Mouse (Mus musculus): ENCODE results near the gene AC140267.1. TPM values are rescaled to one million over a fixed set of nuclear protein-coding genes. Genes with fewer than 3 reads are reported as not detected.

AC140267.1 gene
- polyA plus RNA-seq, 1 experiment: not detected

DNA sequence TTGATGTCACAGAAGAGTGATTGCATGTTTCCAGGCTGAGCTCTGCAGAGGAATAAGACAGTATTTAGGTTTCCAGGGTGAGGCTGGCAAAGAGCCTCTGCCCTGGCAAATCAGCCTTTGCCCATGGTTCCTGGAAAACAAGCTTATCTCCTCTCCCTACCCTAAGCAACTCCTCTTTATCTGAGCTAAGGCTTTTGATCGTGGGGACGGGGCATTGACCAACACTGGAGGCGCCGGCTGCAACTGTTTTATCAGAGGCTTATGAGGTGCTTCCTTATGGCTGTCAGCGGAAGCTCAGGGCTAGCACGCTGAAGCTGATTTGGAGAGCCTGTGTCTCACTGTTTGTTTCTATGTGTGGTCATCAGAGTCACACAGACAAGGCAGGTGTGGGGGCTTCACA, 15.0 kb downstream of the AC140267.1 start:
- H3K4me3 ChIP-seq (replicated peaks; ENCODE audit: extremely low read depth, low read depth, low read length): no peak overlapping the region
- no peak for TF ChIP-seq CTCF (IDR thresholded peaks at IDR 0.05; ENCODE audit: insufficient read depth, low read length)
- no peak for TF ChIP-seq POLR2A (IDR thresholded peaks at IDR 0.05; ENCODE audit: borderline replicate concordance, extremely low read depth, low read depth, low read length)
- H3K4me1 ChIP-seq (ENCODE audit: control insufficient read depth, insufficient read depth, low read length): 0 out of 2 replicates have a peak, but pooled peaks cover 3% of the 10 kb centered on the region
- 85% methylated on average over 6 of the region's 6 CpGs for WGBS
- no peak for DNase-seq

DNA sequence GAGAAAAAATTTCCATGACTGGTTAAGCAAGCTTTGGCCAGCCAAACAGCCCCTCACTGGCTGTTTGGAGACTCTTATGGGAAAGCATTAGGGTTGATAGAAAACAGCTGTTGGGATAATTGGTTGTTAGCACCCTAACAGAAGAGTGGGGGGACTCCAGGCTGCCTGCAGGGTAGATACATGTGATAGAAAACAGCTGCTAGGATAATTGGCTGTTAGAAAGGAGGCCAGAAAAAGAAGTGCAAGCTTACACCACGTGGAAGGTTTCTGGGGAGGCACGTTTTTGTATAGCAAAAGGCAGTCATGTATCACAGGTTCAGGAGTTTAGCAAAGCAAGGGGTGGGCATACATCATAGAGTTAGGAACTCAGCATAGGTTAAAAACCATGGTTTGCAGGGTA, 17.9 kb downstream of the AC140267.1 start:
- no peak for DNase-seq
- 41% methylated on average over 2 of the region's 2 CpGs for WGBS
- no peak for TF ChIP-seq CTCF (IDR thresholded peaks at IDR 0.05; ENCODE audit: insufficient read depth, low read length)
- TF ChIP-seq POLR2A (IDR thresholded peaks at IDR 0.05; ENCODE audit: borderline replicate concordance, extremely low read depth, low read depth, low read length): no peak
- H3K4me1 ChIP-seq (ENCODE audit: control insufficient read depth, insufficient read depth, low read length): peaks cover 15% of the 10 kb centered on the region
- H3K4me3 ChIP-seq (replicated peaks; ENCODE audit: extremely low read depth, low read depth, low read length): no peak overlapping the region

DNA sequence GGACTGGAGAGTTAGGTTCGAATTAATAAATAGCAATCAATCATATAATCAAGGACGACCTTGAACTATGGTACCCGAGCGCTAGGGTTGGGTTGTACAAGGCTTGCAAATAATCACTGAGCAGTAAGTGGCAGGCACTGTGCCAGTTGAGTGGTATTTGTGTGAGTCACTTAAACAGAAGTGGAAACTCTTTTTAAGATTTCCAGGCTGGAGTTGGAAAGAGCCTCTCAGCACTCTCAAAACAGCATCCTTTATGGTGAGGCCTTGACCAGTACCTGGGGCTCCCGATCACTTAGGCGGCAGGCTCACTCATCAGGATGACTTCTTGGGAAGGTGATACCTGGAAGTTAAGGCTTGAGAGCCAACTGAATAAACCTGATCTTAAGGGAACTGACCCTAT, 18.6 kb downstream of the AC140267.1 start:
- H3K4me3 ChIP-seq (replicated peaks; ENCODE audit: extremely low read depth, low read depth, low read length): peak overlapping the region; percentile 80
- H3K4me1 ChIP-seq (ENCODE audit: control insufficient read depth, insufficient read depth, low read length): peaks cover 15% of the 10 kb centered on the region
- TF ChIP-seq CTCF (IDR thresholded peaks at IDR 0.05; ENCODE audit: insufficient read depth, low read length): no peak
- TF ChIP-seq POLR2A (IDR thresholded peaks at IDR 0.05; ENCODE audit: borderline replicate concordance, extremely low read depth, low read depth, low read length): no peak
- peak; percentile 18 for DNase-seq
- 32% methylated on average over 6 of the region's 6 CpGs for WGBS

DNA sequence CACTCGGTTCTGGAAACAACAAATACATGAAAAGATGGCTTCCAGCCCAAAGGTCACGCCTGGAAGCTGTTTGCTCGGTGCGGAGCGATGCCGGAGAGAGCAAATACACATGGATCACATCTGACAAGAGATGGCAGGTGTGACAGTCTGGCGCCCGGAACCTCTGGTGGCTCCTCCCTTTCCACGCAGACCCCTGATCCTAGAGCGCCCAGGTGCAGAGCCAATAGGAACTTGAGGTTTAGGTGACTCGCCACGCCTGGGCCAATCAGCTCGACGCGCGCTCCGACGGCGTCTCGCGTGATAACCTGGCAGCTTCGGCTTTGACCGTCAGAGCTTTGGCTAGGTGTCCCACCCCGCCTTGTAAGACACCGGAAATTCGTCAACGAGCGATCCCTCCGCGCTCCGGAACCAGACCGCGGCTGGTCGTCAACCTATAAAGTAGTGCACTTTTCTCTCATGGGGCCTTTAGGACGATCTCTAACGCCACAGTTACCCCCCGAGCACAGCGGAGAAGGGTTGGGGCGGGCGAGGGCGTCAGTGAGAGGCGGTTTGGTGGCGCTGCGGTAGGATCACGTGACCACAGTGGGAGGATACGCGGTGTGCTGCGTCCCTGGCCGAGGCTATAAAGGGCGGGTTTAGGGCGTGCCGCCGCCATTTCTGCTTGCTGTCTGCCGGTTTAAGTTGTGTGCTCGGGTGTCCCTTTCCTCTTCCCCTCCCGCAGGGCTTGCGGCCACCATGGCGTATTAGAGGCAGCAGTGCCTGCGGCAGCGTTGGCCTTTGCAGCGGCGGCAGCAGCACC, 19.4 kb downstream of the AC140267.1 start, which contains the start of gene Atf4:
Gene Atf4 (plus strand): TSS at position 338 of the 799 bp plus-strand sequence.
- H3K4me1 ChIP-seq (ENCODE audit: control insufficient read depth, insufficient read depth, low read length): peaks cover 15% of the 10 kb centered on the region
- WGBS: under 1% methylated on average over 62 of the region's 62 CpGs
- TF ChIP-seq CTCF (IDR thresholded peaks at IDR 0.05; ENCODE audit: insufficient read depth, low read length) (no peak), POLR2A (IDR thresholded peaks at IDR 0.05; ENCODE audit: borderline replicate concordance, extremely low read depth, low read depth, low read length) (peak; percentile 100)
- H3K4me3 ChIP-seq (replicated peaks; ENCODE audit: extremely low read depth, low read depth, low read length): peak within 1 kb of the TSS; percentile 97
- DNase-seq: peak; percentile 97

DNA sequence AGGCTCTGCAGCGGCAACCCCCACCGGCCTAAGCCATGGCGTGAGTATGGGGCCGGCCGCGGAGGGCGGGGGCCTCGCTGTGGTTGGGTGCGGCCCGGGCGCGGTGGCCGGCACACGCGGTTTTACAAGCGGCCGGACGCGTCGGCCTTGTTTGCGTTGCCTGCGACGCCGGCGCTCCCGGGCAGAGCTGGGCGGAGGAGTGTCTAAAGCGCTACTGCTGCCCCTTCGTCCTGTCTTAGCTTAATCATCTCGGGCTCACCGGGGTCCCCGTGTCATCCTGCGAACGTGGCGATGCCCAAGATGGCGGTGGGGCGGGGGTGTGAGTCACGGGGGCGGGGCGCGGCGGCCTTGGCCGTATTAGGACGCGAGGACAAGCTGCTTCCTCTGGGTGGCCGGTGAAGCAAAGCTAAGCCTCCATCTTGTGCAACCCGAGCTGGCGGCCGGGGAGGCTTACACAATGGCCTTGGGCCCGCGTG, 20.0 kb downstream of the AC140267.1 start:
- no peak for DNase-seq

DNA sequence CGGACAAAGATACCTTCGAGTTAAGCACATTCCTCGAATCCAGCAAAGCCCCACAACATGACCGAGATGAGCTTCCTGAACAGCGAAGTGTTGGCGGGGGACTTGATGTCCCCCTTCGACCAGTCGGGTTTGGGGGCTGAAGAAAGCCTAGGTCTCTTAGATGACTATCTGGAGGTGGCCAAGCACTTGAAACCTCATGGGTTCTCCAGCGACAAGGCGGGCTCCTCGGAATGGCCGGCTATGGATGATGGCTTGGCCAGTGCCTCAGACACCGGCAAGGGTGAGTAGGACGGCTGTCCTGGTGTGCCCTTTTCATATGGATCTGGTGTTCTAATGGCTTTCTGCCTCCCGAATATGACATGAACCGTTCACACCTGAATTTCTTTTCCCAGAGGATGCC, 20.6 kb downstream of the AC140267.1 start:
- TF ChIP-seq CTCF (IDR thresholded peaks at IDR 0.05; ENCODE audit: insufficient read depth, low read length) (no peak), POLR2A (IDR thresholded peaks at IDR 0.05; ENCODE audit: borderline replicate concordance, extremely low read depth, low read depth, low read length) (no peak)
- H3K4me3 ChIP-seq (replicated peaks; ENCODE audit: extremely low read depth, low read depth, low read length): peak overlapping the region; percentile 97
- WGBS: 1% methylated on average over 16 of the region's 16 CpGs
- no peak for DNase-seq
- H3K4me1 ChIP-seq (ENCODE audit: control insufficient read depth, insufficient read depth, low read length): peaks cover 15% of the 10 kb centered on the region

More for the DNA sequence above, 20.0 kb downstream of the AC140267.1 start:
- WGBS: 1% methylated on average over 51 of the region's 51 CpGs
- TF ChIP-seq POLR2A (IDR thresholded peaks at IDR 0.05; ENCODE audit: borderline replicate concordance, extremely low read depth, low read depth, low read length) (no peak; the same call in 1 of the 2 replicates), CTCF (IDR thresholded peaks at IDR 0.05; ENCODE audit: insufficient read depth, low read length) (no peak)
- Histone ChIP-seq H3K4me1 (ENCODE audit: control insufficient read depth, insufficient read depth, low read length) (peaks cover 15% of the 10 kb centered on the region), H3K4me3 (replicated peaks; ENCODE audit: extremely low read depth, low read depth, low read length) (peak overlapping the region; percentile 97)

DNA sequence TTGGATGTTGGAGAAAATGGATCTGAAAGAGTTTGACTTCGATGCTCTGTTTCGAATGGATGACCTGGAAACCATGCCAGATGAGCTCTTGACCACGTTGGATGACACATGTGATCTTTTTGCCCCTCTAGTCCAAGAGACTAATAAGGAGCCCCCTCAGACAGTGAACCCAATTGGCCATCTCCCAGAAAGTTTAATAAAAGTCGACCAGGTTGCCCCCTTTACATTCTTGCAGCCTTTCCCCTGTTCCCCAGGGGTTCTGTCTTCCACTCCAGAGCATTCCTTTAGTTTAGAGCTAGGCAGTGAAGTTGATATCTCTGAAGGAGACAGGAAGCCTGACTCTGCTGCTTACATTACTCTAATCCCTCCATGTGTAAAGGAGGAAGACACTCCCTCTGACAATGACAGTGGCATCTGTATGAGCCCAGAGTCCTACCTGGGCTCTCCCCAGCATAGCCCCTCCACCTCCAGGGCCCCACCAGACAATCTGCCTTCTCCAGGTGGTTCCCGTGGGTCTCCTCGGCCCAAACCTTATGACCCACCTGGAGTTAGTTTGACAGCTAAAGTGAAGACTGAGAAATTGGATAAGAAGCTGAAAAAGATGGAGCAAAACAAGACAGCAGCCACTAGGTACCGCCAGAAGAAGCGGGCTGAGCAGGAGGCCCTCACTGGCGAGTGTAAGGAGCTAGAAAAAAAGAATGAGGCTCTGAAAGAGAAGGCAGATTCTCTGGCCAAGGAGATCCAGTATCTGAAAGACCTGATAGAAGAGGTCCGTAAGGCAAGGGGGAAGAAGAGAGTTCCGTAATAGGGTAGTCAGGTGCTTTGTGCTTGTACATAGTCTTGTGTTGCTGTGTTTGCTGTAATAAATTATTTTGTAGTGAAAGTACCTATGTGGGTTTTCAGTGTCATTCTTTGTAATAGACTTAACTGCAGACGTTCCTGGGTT, 21.3 kb downstream of the AC140267.1 start:
- TF ChIP-seq CTCF (IDR thresholded peaks at IDR 0.05; ENCODE audit: insufficient read depth, low read length) (no peak), POLR2A (IDR thresholded peaks at IDR 0.05; ENCODE audit: borderline replicate concordance, extremely low read depth, low read depth, low read length) (0 out of 2 replicates have a peak, but pooled peaks have one; percentile 14)
- H3K4me3 ChIP-seq (replicated peaks; ENCODE audit: extremely low read depth, low read depth, low read length): no peak overlapping the region
- DNase-seq: no peak
- H3K4me1 ChIP-seq (ENCODE audit: control insufficient read depth, insufficient read depth, low read length): peaks cover 15% of the 10 kb centered on the region
- WGBS: 47% methylated on average over 12 of the region's 12 CpGs

DNA sequence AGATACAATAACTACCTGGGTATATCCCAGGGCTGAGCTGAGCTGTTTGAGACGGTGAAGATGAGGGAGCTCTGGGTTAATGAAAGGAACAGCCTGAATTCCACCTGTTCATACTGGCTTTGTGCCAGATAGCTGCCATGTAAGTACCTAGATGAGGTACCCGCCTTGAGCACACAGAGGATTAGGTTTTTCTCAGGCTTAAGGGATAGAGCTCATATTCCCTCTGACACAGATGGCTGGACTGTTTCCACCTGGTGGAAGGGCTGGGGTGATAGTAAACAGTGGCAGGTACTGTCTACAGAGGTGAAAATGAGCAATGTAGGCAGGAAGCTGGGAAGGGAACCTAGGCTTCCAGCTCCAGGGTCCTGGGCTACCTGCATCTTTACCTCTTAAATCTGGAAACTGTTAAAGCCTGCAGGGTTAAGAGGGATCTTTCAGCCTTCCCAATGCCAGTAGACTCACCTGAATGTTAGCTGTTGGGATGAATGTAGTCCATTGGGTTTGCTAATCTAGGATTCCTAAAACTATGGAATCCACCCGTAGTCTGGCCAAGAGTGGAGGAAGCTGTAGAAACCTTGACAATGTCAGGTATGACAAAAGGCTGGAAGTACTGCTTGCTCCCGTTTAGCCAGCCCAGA, 22.1 kb downstream of the AC140267.1 start:
- no peak overlapping the region for H3K4me3 ChIP-seq (replicated peaks; ENCODE audit: extremely low read depth, low read depth, low read length)
- TF ChIP-seq CTCF (IDR thresholded peaks at IDR 0.05; ENCODE audit: insufficient read depth, low read length): no peak
- 0 out of 2 replicates have a peak, but pooled peaks have one; percentile 7 for TF ChIP-seq POLR2A (IDR thresholded peaks at IDR 0.05; ENCODE audit: borderline replicate concordance, extremely low read depth, low read depth, low read length)
- DNase-seq: peak; percentile 19
- peaks cover 15% of the 10 kb centered on the region for H3K4me1 ChIP-seq (ENCODE audit: control insufficient read depth, insufficient read depth, low read length)
- 22% methylated on average over 4 of the region's 4 CpGs for WGBS
